Mouse (Mus musculus): ENCODE results near the gene Rsf1. TPM values are rescaled to one million over a fixed set of nuclear protein-coding genes. Genes with fewer than 3 reads are reported as not detected.

Rsf1 gene
- total RNA-seq, 2 experiments from 2014 or later: 18.8 to 19.6 TPM

DNA sequence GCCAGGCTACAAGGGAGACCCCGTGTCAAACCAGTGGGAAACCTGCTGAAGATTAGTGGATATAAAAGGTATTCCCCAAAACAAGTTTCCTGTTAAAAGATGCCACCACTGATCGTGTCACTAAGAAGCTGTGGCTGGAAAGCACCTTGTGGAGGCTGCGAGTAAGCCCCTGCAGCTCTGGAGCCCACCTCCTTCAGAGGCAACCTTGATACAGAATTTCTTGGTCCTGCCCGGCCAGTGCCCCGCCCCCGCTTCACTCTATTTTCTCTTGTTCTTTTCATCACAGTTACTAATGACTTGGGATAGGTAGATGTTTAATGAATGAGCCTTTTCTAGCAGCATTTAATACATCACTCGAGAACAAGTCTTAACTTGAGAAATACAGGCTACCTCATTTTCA is 146.4 kb downstream of the Rsf1 start:
- no peak for DNase-seq

DNA sequence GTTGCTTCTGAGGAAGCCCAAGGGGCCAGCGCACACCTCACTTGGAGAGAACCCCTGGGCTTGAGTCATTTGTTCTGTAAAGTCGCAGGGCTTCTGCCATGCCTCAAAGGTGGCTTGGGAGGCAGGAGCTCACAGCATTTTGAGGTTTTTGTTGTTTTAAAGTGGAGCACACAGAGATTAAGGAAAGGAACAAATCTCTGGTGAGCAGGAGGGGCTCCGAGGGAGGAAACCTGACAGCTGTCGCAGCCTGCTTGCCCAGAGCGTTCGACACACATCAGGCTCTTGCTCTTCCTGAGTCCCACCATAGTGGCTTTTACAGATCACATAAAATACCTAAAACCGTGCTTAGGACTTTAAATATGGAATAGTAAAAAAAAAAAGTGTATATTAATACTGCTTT is 147.1 kb downstream of the Rsf1 start:
- no peak for DNase-seq

DNA sequence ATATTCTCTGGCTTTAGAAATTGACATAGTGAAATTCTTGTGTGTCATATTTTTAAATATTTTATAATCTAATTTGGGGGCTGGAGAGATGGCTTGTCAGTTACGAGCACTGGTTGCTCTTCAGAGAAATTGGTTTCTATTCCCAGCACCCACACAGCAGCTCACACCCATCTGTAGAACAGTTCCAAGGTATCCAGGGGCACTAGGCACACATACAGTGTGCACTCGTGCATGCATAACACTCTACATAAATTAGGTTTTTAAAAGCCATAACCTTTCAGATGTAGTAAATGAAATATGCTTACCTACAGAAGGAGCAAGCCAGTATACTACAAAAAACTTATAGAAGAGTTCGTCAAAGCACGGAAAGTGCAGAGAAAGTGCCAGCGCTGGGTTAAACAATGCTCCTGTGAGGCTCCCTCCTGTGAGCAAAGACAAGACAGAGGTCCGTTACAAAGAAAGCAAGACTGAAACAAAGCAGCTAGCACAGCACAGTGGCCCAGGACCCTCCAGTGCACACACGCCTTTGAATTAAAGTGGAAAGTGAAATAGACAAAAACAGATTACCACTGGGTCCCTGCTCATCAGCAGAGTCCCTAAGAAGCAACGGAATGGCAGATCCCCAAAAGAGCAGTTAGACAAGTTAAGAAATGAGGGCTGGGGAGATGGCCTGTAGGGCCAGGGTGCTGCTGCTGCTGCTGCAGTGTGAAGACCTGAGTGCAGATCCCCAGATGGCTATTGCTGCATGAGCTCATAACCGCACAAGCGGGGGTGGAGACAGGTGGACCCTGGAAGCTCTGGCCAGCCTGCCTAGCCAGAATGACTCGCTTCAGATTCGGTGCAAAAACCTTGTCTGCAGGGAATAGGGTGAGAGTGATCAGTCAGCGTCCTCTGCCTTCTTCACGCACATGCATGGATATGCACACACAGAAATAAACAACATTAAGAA is 149.3 kb downstream of the Rsf1 start:
- no peak for DNase-seq

DNA sequence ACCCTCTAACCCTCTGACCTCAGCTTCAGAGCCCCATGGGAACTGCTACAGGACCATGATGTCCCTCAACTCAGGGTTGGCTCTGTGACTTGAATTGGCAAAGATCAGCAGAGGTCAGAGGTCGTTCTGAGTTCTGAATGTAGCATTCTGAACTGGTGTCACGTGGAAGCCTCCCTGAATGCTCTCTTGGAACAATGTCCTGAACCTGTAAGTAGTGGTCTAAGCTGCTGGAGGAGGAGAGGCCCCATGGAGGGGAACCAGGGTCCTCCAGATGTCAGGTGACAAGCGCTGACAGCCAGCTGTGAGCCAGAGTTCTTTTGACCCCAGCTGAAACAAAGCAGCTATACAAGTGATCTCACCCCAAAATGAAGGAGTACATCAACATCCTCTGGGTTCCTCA is 150.7 kb downstream of the Rsf1 start:
- no peak for DNase-seq

DNA sequence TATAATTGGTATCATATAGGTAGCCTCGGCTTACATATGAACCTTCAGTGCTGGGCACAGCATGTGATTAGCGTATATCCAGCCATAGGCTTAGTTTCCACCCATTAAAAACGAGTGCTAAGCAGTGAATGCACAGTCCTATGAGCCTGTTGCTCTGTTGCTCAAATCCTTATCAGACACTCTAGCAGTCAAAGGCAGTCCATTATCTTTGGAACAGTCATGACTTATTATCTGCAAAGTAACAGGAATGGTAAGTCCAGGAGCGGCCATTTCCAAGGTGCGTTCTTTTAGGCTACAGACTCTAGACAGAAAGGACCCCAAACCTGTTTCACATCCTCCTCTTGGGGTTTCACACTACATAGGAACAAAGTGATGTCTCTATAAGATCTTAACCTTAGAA is 153.9 kb downstream of the Rsf1 start:
- DNase-seq: no peak

DNA sequence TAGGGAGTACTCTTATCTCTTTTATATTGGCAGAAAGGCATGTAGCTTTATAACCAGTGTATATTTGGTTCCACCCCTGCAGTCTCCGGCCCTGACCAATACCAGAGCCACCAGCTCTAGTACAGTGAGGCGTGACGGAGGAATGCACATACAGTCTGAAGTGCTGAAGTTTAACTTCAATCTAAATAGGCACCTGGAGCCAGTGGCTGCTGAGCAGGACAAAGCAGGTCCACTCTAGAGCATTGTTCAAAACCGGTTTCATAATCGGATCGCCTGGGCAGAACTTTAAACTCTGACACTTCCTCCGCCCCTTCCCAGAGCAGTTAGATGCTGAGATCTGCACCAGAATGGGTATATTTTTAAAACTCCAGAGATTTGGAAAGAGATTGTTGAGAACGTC is 155.3 kb downstream of the Rsf1 start:
- DNase-seq: no peak

DNA sequence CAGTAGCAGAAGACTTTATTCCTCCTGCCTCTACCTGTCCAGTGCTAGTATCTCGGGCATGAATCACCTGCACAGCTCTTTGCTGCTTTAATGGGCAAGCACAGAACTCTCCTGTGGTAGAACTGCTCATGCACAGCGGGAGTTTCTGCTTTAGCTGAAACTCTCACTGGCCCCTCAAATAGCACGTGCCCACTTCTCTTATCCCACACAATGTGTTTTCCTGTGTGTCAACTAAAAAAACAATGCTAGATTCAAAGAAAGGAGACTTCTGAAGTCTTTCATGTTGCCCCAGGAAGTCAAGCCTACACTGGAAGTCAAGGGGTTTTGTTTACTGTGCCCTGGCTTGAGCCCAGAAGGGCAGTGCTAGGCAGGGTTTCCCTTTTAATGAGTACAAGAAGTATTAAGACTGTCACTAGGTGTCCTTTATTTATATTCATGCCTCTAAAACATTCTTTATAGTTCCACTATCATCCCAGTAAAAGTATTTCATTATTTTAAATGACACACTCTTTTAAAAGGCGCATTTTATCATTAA is 156.3 kb downstream of the Rsf1 start:
- DNase-seq: no peak

DNA sequence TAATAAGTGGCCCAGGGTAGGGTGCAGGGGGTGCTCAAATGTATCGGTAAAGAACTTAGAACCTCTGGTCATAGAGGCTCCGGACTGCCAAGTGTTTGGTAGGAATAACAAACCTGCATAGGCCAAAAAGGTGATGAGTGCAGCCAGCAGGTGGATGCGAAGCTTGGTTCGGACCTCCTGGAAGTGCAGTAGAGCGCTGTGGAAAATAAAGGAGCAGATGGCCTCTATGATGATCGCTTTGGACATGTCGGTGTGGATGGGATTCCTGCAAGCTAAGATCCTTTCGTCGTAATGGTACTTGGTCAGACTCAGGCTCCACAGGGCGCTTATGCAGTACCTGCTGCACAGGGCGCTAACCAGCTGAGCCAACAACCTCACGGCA is 157.6 kb downstream of the Rsf1 start:
- no peak for DNase-seq

DNA sequence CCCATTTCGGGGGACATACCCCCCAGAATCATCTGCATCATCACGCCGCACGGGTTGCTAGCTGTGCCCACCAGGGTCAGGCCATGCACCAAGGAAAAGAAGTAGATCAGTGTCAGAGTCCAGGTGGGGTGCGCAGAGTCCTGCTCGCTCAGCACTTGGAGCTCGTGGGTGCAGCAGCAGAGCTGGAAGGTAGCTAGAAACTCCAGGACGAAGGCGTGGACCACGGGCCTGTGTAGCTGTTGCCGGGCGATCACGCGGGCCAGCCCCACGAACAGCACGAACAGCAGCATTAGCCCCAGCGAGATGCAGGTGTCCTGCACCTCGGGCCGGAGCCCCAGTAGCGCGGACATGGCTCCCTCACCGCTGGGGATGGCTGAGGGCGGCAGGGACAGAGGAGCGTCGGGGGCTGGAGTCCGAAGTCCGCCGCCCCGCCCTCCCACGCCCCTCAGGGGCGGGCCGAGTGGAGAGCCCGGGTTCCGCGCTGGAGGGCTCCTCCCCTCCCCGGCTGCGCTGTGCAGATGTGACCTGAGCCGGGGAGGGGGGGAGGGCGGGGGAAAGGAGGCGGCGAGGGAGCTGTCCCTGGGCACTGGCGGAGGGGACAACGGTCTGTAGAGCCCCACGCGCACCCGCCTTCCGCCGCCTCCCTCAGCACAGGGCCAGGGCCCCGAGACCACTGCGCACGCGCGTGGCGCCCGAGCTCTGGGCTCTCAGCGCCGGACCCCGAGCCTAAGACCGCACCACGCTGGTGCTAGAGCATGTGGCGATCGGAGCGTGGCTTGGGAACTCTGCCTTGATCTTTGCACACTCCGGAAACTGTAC is 158.2 kb downstream of the Rsf1 start, which contains the start of gene Aqp11:
Aqp11 (minus strand) TSS at position 652 of the 819 bp plus-strand sequence.
- peak; percentile 85 for DNase-seq

DNA sequence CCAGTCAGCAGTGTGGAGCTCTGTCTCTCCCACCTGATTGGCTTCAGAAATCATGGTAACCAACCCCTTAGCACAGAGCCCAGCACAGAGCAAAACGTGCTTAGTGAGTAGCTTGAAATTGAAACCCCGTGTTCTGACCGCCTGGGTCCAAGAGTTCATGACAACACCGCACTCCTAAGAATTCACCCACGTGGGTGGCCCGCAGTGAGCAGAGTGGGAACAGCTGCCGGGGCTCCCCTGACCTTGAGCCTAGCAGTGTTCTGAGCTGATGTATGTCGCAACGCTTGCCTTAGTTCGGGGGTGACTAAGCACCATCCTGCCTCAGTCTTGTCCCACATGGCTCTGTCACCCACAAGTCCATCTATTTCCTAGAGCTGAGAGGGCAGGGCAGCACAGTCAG is 161.3 kb downstream of the Rsf1 start:
- DNase-seq: no peak

DNA sequence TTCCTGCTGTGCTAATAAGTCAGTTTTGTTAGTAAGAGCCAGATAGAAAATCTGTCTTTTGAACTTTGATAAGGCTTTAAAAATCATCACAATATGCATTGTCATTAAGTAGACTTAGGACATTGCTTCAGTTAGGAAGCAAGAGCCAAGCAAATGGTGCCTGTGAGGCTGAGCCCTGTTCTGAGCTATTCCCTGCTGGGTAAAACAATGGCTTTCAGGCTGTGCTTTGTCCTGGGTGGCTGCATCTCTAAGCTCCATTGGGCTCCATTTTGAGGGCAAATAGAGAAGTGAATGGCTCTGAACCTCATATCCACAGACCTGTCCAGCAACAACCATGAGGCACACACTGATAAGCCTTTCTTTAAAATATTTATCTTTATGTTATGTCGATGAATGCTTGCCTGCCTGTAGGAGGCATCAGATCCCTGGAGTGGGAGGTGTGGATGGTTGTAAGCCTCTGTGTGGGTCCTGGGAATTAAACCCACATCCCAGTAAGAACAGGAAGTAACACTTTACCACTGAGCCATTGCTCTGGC is 162.1 kb downstream of the Rsf1 start:
- no peak for DNase-seq

Other genes with a start within 250 kb of the Rsf1 start
- gene Usp35, start 247.9 kb upstream of the Rsf1 start, total RNA-seq (2021): 1 to 10 TPM in 1 of 2 experiments, under 1 TPM in 1; 0.60 to 1.5 TPM
- 1 to 10 TPM in 1 of 2 experiments, under 1 TPM in 1; 0.92 to 1.1 TPM for gene Kctd21, start 247.6 kb upstream of the Rsf1 start, total RNA-seq (2021)
- 10 to 100 TPM; 12.5 to 13.4 TPM for gene Alg8, start 208.3 kb upstream of the Rsf1 start, total RNA-seq (2021)
- gene Ndufc2, start 179.9 kb upstream of the Rsf1 start, total RNA-seq (2021): 100 to 1,000 TPM; 507 TPM
- gene Thrsp, start 162.2 kb upstream of the Rsf1 start, total RNA-seq (2021): 1 to 10 TPM; 4.3 to 6.4 TPM
- under 1 TPM; 0.36 to 0.50 TPM for gene Kctd14, start 128.6 kb upstream of the Rsf1 start, total RNA-seq (2021)
- gene Ints4, start 98.9 kb upstream of the Rsf1 start, total RNA-seq (2021): 10 to 100 TPM; 46.4 to 48.9 TPM
- 10 to 100 TPM; 31.4 to 31.8 TPM for gene Aamdc, start 392 bp upstream of the Rsf1 start, total RNA-seq (2021)
- gene Clns1a, start 116.7 kb downstream of the Rsf1 start, total RNA-seq (2021): 10 to 100 TPM; 41.6 to 43.4 TPM
- 1 to 10 TPM; 1.1 to 1.9 TPM for gene Aqp11, start 158.4 kb downstream of the Rsf1 start, total RNA-seq (2021)
- gene Pak1, start 208.7 kb downstream of the Rsf1 start, total RNA-seq (2021): 1 to 10 TPM in 1 of 2 experiments, under 1 TPM in 1; 0.91 to 1.8 TPM